Mouse (Mus musculus) bone marrow, adult 2 months (tissue): ENCODE results near the gene Rdh5.

Source experiments
- CTCF ChIP-seq: fragments of 200-500 bp; IDR thresholded peaks from 2 replicates; pipeline ENCODE4 v1.5.1; 2011; ENCODE audit warnings: low read length, control low read depth; ENCODE audit not compliant: control insufficient read depth, insufficient read depth
- POLR2A ChIP-seq: fragments of 200-500 bp; IDR thresholded peaks from 2 replicates; pipeline ENCODE4 v1.6.1; 2011; ENCODE audit warnings: low read depth, mild to moderate bottlenecking, control low read depth, low read length, borderline replicate concordance; ENCODE audit not compliant: control insufficient read depth

- TF ChIP-seq CTCF (no peak), POLR2A (no peak)
These were observed 40.6 kb downstream of the Rdh5 start for GRCm38 (mm10) chr10:128882067-128882466.
